Mouse (Mus musculus) liver, postnatal 0 days (tissue): ENCODE measurements around the gene Atp5b.

Source experiments
- CTCF ChIP-seq: sonication (generic); IDR thresholded peaks from 2 replicates; pipeline ENCODE4 v1.5.1; 2016; ENCODE audit warnings: antibody characterized with exemption, low read depth
- EP300 ChIP-seq: IDR thresholded peaks from 2 replicates; pipeline ENCODE4 v1.6.1; 2016; ENCODE audit warnings: antibody characterized with exemption, low read depth, mild to moderate bottlenecking

DNA sequence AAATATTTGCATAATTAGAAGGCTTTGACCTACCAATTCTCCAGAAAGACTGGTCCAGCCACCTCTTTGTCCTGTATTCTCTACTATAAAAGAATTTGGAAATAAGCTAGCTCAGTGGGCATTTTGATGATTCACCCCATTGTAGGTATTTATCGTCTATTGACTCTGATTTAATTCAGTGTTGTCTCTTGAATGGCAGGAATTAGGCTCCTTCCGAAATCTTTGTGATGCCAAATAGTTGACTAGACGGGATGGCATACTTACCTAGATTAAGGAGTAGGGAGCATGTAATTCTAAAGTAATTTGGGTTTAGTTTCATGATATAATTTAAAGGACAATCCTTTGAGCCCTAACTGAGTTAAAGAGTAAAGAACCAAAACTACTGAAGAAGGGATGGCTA, 45.2 kb upstream of the Atp5b start:
- TF ChIP-seq EP300 = no peak
- no peak for TF ChIP-seq CTCF
